Mouse (Mus musculus) frontal cortex, postnatal 36 days (tissue): Measurements from ENCODE around the gene Top3b.

ENCODE experiments used
- DNase-seq, 2 experiments: peaks; one replicate each; pipeline ENCODE4 v3.0.0; 2022; ENCODE audit warnings: low spot score in 2 of 2

Top3b gene

GRCm38 (mm10) chr16:16897056-16897584, 26.6 kb downstream of the Top3b start:
- no peak for DNase-seq

GRCm38 (mm10) chr16:16902329-16902728, 31.8 kb downstream of the Top3b start:
- DNase-seq: no peak

GRCm38 (mm10) chr16:16903188-16903587, 32.7 kb downstream of the Top3b start:
- no peak for DNase-seq

GRCm38 (mm10) chr16:16907799-16908198, 37.3 kb downstream of the Top3b start:
- DNase-seq: no peak

GRCm38 (mm10) chr16:16911641-16912597, 41.4 kb downstream of the Top3b start:
- DNase-seq: peak; percentile 68 to 71

- DNase-seq: peak in 1 of 2 experiments; percentile 34
Measured at GRCm38 (mm10) chr16:16913440-16913839, 42.9 kb downstream of the Top3b start.

- peak in 1 of 2 experiments; percentile 60 for DNase-seq
Measured at GRCm38 (mm10) chr16:16918441-16919117, 48.0 kb downstream of the Top3b start.

GRCm38 (mm10) chr16:16921021-16921435, 50.5 kb downstream of the Top3b start:
- DNase-seq: peak in 1 of 2 experiments; percentile 60

- no peak for DNase-seq
Measured at GRCm38 (mm10) chr16:16924481-16924880, 53.9 kb downstream of the Top3b start.

- DNase-seq: peak; percentile 61 to 62
Measured at GRCm38 (mm10) chr16:16926536-16926935, 56.0 kb downstream of the Top3b start.

GRCm38 (mm10) chr16:16928908-16929307, 58.4 kb downstream of the Top3b start:
- peak in 1 of 2 experiments; percentile 48 for DNase-seq

GRCm38 (mm10) chr16:16930326-16930725, 59.8 kb downstream of the Top3b start:
- DNase-seq: no peak

- peak; percentile 94 to 95 for DNase-seq
Measured at GRCm38 (mm10) chr16:16930810-16931296, 60.3 kb downstream of the Top3b start.

GRCm38 (mm10) chr16:16939543-16939942, 69.0 kb downstream of the Top3b start:
- DNase-seq: no peak

- no peak for DNase-seq
Measured at GRCm38 (mm10) chr16:16941078-16941477, 70.5 kb downstream of the Top3b start.
